Mouse (Mus musculus) cortical plate, adult 2 months (tissue): ENCODE results near the gene Xylt1. TPM values are rescaled to one million over a fixed set of nuclear protein-coding genes. Genes with fewer than 3 reads are reported as not detected.

Experiments
- H3K27ac ChIP-seq: fragments of 200-500 bp; 2 replicates; pipeline ENCODE4 v1.5.1; 2012; ENCODE audit warnings: low read length, control low read depth, inconsistent platforms; ENCODE audit not compliant: insufficient read depth
- H3K4me1 ChIP-seq: fragments of 200-500 bp; 2 replicates; pipeline ENCODE4 v1.6.1; 2011; ENCODE audit warnings: low read length; ENCODE audit not compliant: control insufficient read depth, insufficient read depth
- H3K4me3 ChIP-seq: fragments of 200-500 bp; 2 replicates; pipeline ENCODE4 v1.5.1; 2011; ENCODE audit warnings: mild to moderate bottlenecking, low read length, control low read depth; ENCODE audit not compliant: insufficient read depth
- CTCF ChIP-seq: fragments of 200-500 bp; IDR thresholded peaks from 2 replicates; pipeline ENCODE4 v1.5.1; 2011; ENCODE audit warnings: mild to moderate bottlenecking, control low read depth, low read length; ENCODE audit not compliant: insufficient read depth; ENCODE audit errors: extremely low read depth
- POLR2A ChIP-seq: fragments of 200-500 bp; IDR thresholded peaks from 2 replicates; pipeline ENCODE4 v1.6.1; 2011; ENCODE audit warnings: mild to moderate bottlenecking, low read length, control low read depth; ENCODE audit not compliant: insufficient read depth; ENCODE audit errors: extremely low read depth
- polyA plus RNA-seq: library from polyadenylated mRNA; depleted of rRNA; stranded (reverse); fragments of >200 nt; gene quantifications from 2 replicates; pipeline ENCODE4 v1.2.3, GENCODE M21; 2012

The Xylt1 gene
- polyA plus RNA-seq, 1 experiment, result 18.4 TPM

GRCm38 (mm10) chr7:117686120-117686996 lies 305.6 kb downstream of the Xylt1 start:
- TF ChIP-seq POLR2A, result no peak
- no peak for TF ChIP-seq CTCF
- Histone ChIP-seq H3K4me3 (no peak overlapping the region), H3K4me1 (no peaks in the 10 kb centered on the region; the same call in 1 of the 2 replicates), H3K27ac (no peak overlapping the region)

- Histone ChIP-seq H3K27ac (no peak overlapping the region), H3K4me3 (no peak overlapping the region), H3K4me1 (no peaks in the 10 kb centered on the region; the same call in 1 of the 2 replicates)
- no peak for TF ChIP-seq CTCF
- TF ChIP-seq POLR2A, result no peak
Measured at GRCm38 (mm10) chr7:117686997-117687302, 306.2 kb downstream of the Xylt1 start.

- Histone ChIP-seq H3K27ac (no peak overlapping the region), H3K4me1 (peaks cover 5% of the 10 kb centered on the region), H3K4me3 (no peak overlapping the region)
- TF ChIP-seq CTCF (peak; percentile 34), POLR2A (no peak)
Measured at GRCm38 (mm10) chr7:117695612-117696011, 314.8 kb downstream of the Xylt1 start.

GRCm38 (mm10) chr7:117697681-117698080 lies 316.9 kb downstream of the Xylt1 start:
- Histone ChIP-seq H3K4me3 (no peak overlapping the region), H3K4me1 (peaks cover 5% of the 10 kb centered on the region), H3K27ac (no peak overlapping the region)
- TF ChIP-seq CTCF (no peak), POLR2A (no peak)

GRCm38 (mm10) chr7:117698551-117699114 lies 317.9 kb downstream of the Xylt1 start:
- no peak overlapping the region for H3K27ac ChIP-seq
- no peak for TF ChIP-seq CTCF
- no peak for TF ChIP-seq POLR2A

GRCm38 (mm10) chr7:117699343-117699985 lies 318.7 kb downstream of the Xylt1 start:
- peaks cover 5% of the 10 kb centered on the region for H3K4me1 ChIP-seq
- no peak overlapping the region for H3K4me3 ChIP-seq
- 0 out of 2 replicates have a peak overlapping the region, but pooled peaks have one; percentile 51 for H3K27ac ChIP-seq
- TF ChIP-seq CTCF (no peak), POLR2A (no peak)

More at GRCm38 (mm10) chr7:117698551-117699114, 317.9 kb downstream of the Xylt1 start:
- no peak overlapping the region for H3K4me3 ChIP-seq
- peaks cover 5% of the 10 kb centered on the region for H3K4me1 ChIP-seq

GRCm38 (mm10) chr7:117700066-117700465 lies 319.3 kb downstream of the Xylt1 start:
- no peak overlapping the region for H3K4me3 ChIP-seq
- 0 out of 2 replicates have a peak overlapping the region, but pooled peaks have one; percentile 21 for H3K27ac ChIP-seq
- TF ChIP-seq POLR2A, result no peak
- TF ChIP-seq CTCF, result no peak
- H3K4me1 ChIP-seq, result peaks cover 5% of the 10 kb centered on the region

- H3K4me1 ChIP-seq, result no peaks in the 10 kb centered on the region; the same call in 1 of the 2 replicates
- TF ChIP-seq CTCF (0 out of 2 replicates have a peak, but pooled peaks have one; percentile 16), POLR2A (no peak)
- no peak overlapping the region for H3K27ac ChIP-seq
- H3K4me3 ChIP-seq, result no peak overlapping the region
Measured at GRCm38 (mm10) chr7:117709901-117710607, 329.3 kb downstream of the Xylt1 start.

- Histone ChIP-seq H3K27ac (no peak overlapping the region), H3K4me1 (peaks cover 13% of the 10 kb centered on the region), H3K4me3 (no peak overlapping the region)
- TF ChIP-seq CTCF (no peak), POLR2A (no peak)
Measured at GRCm38 (mm10) chr7:117716876-117717408, 336.2 kb downstream of the Xylt1 start.
